Mouse (Mus musculus) thymus, adult 18-20 months (tissue): ENCODE results near the gene Abhd14b.

Experiments used
- DNase-seq, 2 experiments: peaks; one replicate each; pipeline ENCODE4 v3.0.0; 2022; ENCODE audit warnings: mixed read lengths in 2 of 2

Abhd14b gene

GRCm38 (mm10) chr9:106430015-106430264 is 17.3 kb upstream of the Abhd14b start:
- DNase-seq = no peak

GRCm38 (mm10) chr9:106433389-106433788 is 13.9 kb upstream of the Abhd14b start:
- DNase-seq = no peak

DNA sequence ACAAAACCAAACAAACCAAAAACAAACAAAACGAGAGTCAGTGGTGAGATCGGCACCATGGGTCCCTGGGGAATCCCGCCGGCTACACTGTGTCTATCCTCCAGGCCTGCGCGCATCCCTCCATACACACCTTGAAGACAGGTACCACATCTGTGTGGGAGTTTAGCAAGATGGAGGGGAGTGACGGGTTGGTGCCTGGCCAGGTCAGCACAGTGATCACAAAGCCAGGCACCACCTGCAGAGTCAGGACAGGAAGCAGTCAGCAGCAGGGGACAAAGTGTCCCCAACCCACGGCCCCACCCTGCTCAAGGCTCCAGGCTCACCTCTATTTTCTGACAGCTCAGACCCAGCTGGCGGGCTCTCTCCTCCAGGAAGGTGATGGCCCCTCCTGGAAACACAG is 10.7 kb upstream of the Abhd14b start:
- no peak for DNase-seq

DNA sequence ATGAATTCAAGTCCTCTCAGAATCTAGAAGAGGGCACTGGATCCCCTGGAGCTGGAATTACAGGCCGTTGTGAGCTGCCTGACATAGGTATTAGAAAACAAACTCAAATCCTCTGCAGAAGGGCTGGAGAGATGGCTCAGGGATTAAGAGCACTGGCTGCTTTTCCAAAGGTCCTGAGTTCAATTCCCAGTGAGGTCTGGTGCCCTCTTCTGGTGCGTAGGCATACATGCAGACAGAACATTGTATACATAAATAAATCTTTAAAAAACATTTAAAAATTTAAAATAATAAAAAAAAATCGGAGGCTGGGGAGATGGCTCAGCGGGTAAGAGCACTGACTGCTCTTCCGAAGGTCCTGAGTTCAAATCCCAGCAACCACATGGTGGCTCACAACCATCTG is 4.6 kb upstream of the Abhd14b start:
- DNase-seq = no peak

DNA sequence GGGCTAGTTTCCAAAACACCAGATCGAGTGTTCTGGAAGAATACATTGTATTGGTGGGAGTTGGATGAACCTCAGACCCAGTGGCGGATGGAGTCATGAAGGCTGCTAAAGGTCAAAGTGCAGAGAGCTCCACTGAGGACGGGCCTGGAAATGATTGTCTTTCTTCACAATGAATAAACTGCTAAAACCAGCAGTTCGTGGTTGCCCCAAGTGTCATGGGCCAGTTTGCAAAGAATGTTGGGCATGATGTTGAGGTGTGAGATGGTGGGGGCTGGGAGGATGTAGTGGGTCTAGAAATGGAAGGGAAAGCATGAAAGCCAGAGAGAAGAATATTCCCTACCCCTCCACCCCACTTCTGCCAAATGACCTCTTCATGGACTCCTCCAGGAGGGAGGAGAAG is 2.4 kb upstream of the Abhd14b start:
- DNase-seq = no peak

DNA sequence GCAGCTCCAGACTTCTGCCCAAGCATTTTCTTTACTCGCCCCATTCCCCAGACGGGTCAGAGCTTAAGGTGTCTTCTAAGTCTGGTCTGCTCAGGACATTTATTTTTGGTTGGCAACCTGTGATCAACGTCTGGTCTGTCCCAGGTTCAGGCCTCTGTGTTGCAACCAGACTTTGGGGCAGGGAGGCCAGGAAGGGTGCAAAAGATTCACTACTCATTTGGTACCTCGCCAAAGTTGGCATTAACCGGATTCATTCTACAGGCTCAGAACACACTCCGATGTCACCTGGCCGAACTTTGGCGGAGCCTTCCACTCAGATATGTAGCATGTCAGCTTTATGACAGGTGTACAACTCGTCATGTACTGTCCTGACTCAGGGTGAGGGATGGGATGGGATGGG is 692 bp downstream of the Abhd14b start:
- no peak for DNase-seq

- DNase-seq = no peak
Observed at GRCm38 (mm10) chr9:106448498-106449031, 1.3 kb downstream of the Abhd14b start.

- DNase-seq = no peak
Observed at GRCm38 (mm10) chr9:106449947-106450346, 2.7 kb downstream of the Abhd14b start.

GRCm38 (mm10) chr9:106450661-106451060 is 3.4 kb downstream of the Abhd14b start:
- no peak for DNase-seq

- DNase-seq = no peak
Observed at GRCm38 (mm10) chr9:106451298-106451697, 4.0 kb downstream of the Abhd14b start.

GRCm38 (mm10) chr9:106451899-106452298 is 4.6 kb downstream of the Abhd14b start:
- no peak for DNase-seq

DNA sequence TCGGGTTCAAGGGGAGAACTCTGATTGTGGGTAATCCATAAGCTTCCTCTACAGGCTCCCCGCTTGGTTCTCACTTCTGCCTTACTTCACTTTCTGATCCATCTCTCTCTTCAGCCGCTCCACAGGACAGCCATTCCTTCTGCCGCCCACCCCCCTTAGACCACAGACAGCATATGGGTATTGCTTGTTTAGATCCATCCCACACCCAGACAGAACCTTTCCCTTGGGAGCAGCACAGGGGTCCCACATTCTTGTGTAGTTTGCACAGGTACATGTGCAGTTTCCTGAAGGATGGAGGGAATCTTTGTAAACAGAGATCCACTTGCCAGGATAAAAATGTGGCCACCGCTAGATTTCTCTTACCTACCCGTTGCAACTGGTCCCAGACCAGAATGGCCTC is 5.1 kb downstream of the Abhd14b start:
- DNase-seq = no peak

- DNase-seq = no peak
Observed at GRCm38 (mm10) chr9:106452821-106453220, 5.6 kb downstream of the Abhd14b start.

- no peak for DNase-seq
Observed at GRCm38 (mm10) chr9:106453271-106454070, 6.2 kb downstream of the Abhd14b start, which contains the start of gene Pcbp4. Gene Pcbp4, plus strand, starts transcription at chr9:106453291.

DNA sequence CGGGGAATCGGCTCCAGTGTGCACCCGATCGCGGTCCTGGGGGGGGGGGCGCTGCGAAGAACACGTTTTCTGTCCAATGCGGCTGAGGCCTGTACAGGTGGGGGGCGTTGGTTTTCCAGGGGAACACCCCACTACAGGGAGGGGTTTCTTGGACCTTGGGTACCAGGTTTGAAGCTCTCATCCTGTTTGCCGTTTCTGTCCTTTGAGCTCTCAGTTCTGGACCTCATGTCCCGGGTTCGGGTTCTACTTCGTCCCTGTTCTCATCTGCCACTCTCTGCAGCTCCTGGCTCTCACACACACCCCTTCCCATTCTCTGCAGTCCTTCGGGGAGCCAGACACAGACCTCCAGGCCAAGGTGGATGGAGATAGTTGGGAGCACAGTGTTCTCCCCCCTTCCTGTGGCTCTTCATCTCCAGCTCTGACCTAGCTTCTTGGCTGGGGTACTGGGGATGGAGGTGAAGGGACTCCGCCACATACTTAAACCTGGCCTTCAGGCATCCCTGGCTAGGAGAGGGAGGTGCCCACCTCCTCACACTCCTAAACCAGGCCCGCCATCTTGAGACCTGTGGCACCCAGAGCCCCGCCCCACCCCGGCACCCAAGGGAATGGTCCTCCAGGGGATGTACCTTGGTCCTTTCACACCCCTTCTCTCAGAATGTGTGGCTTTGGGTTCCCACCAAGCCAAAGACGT is 7.0 kb downstream of the Abhd14b start:
- DNase-seq = no peak

DNA sequence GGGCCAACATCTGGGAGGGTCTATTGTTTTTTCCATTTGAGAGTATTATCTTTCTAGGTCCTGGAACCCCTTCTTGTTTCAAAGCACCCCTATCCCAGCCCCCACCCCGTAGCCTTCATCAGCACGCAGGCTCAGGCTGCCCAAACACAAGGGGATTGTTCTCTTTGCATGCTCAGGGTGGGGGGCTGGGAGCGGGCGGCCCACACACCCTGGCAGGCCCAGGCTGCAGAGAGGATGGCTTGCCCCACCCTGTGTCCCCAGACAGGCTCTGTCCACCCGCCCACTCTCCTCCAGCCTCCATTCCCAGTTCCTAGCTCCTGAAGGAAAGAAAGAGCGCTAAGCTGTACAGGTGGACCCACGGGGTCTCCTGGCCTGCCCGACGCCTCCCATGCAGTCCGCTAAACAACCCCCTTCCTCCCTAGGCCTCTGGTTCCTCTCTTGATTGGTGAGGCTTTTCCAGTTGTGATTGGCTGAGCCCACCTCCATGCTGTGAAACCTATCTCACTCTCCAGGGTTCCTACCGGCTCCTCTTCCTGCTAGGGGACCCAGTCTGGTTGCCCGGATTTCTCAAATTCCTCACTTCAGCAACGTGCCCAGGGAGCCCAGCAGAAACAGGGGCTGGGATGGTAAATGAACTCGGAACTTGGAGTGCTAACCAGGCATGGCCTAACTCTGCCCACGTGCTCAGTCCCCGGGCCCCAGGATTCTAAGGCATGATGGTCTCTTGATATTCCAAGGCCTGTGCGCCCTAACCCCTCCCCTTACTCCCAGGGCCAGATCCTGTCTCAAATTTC is 7.8 kb downstream of the Abhd14b start:
- no peak for DNase-seq

- DNase-seq = no peak
Observed at GRCm38 (mm10) chr9:106456325-106457162, 9.3 kb downstream of the Abhd14b start.

GRCm38 (mm10) chr9:106457163-106457559 is 9.9 kb downstream of the Abhd14b start:
- DNase-seq = no peak

DNA sequence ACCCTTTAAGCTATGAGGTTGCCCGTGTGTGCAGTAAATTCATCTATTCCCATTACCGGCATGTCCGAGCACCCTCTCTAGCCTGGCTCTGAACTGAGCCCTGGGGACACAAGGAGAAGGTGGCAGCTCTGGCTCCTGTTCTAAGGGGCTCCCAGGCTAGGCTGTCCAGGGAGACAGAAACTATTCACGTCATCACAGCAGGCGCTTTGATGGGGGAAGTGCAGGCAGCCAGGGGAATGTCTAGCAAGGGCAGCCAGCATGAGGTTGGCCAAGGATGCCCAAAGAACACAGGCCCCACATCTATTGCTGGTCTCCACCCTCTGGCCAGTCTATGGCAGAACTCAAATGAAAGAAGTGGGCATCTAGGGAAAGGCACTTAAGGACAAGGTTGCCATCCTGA is 10.7 kb downstream of the Abhd14b start:
- no peak for DNase-seq

- no peak for DNase-seq
Observed at GRCm38 (mm10) chr9:106459946-106460345, 12.7 kb downstream of the Abhd14b start.

DNA sequence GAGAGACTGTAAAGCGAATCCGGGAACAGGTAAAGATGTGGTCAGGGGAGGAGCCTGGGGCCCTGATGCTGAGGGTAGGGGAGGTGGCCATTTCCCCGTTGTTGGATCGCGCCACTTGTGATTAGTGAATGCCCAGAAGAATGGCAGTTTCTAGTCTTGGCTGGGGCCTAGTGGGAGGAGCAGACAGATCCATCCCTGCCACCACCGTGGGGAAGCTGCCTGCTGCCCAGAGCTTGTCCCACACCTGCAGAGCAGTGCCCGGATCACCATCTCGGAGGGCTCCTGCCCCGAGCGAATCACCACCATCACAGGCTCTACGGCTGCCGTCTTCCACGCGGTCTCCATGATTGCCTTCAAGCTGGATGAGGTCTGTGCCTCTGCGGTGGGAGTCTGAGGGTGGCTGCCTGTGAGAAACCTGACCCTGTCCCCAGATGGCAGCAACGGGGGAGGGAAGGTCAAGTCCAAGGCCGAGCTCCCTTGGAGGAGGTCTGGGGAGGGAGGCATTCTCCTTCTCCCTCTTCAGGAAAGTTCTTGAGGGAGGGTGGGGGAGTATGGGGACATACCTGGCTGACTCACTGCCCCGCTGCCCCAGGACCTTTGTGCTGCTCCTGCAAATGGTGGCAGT is 13.3 kb downstream of the Abhd14b start:
- no peak for DNase-seq

- DNase-seq = no peak
Observed at GRCm38 (mm10) chr9:106461026-106461415, 13.8 kb downstream of the Abhd14b start.
